In genomic region chr9:37400585-37400984, GRCm38 (mm10) we compare ENCODE assay signal across 11 mouse cellular contexts. TPM values are rescaled to one million over a fixed set of nuclear protein-coding genes. Genes with fewer than 3 reads are reported as not detected.
DNase-seq lines count a peak whose midpoint lies in the region; ATAC-seq and TF ChIP-seq lines count a peak whose summit lies in the region.
"Had no signal": no experiment of that assay in that cellular context is flagged by ENCODE, and none has a peak within 500 bp of the region (broad histone marks: within the 10 kb centered on the region; RNA-seq: fewer than 3 reads in every experiment).

No protein-coding gene starts in this region.

- H3K9ac ChIP-seq in liver, postnatal 0 days (replicated peaks) = no peak overlapping the region

- 78% methylated on average over 2 of the region's 2 CpGs for WGBS in liver, postnatal 0 days (ENCODE audit: insufficient replicate concordance)
- WGBS in forebrain, embryonic 10.5 days = 82% methylated on average over 2 of the region's 2 CpGs

- no peak overlapping the region for H3K4me2 ChIP-seq in liver, postnatal 0 days (ENCODE audit: low read depth, low read length)

- peak; percentile 57 for DNase-seq in adrenal gland, adult 2 months
- DNase-seq in adrenal gland, adult 18-20 months (ENCODE audit: low spot score in 2 of 2) = no peak
- peak; percentile 16 for DNase-seq in retina, postnatal 1 day
- DNase-seq in retina, embryonic 14.5 days (ENCODE audit: low spot score) = no peak
- no peak for DNase-seq in liver, postnatal 0 days
- DNase-seq in frontal cortex, postnatal 14 days (ENCODE audit: low spot score in 2 of 2) = no peak
- DNase-seq in forebrain, embryonic 10.5 days (ENCODE audit: extremely low spot score, low spot score) = no peak

- TF ChIP-seq EP300 in liver, postnatal 0 days (IDR thresholded peaks at IDR 0.05; ENCODE audit: low read depth) = no peak

- no peaks in the 10 kb centered on the region for H3K9me3 ChIP-seq in liver, postnatal 0 days (ENCODE audit: low read length)
- no peaks in the 10 kb centered on the region for H3K9me3 ChIP-seq in forebrain, embryonic 10.5 days

- no peak overlapping the region for H3K27ac ChIP-seq in liver, postnatal 0 days (ENCODE audit: low read depth)
- H3K27ac ChIP-seq in forebrain, embryonic 10.5 days = no peak overlapping the region

- no peaks in the 10 kb centered on the region for H3K4me1 ChIP-seq in liver, postnatal 0 days (ENCODE audit: insufficient read depth)
- H3K4me1 ChIP-seq in forebrain, embryonic 10.5 days = peaks cover 9% of the 10 kb centered on the region; the same call in 1 of the 2 replicates

- no peak overlapping the region for H3K4me3 ChIP-seq in liver, postnatal 0 days (ENCODE audit: low read depth, low read length)
- H3K4me3 ChIP-seq in forebrain, embryonic 10.5 days = no peak overlapping the region

- no peaks in the 10 kb centered on the region for H3K27me3 ChIP-seq in liver, postnatal 0 days (ENCODE audit: insufficient read depth, low read length)
- H3K27me3 ChIP-seq in forebrain, embryonic 10.5 days (ENCODE audit: poor library complexity, severe bottlenecking) = peaks cover 11% of the 10 kb centered on the region

- ATAC-seq in liver, postnatal 0 days = peak; percentile 64
- ATAC-seq in frontal cortex, adult (ENCODE audit: low TSS enrichment) = no peak
- ATAC-seq: inflammation-experienced regulatory T-cells, adult 6 months had no signal

- H3K36me3 ChIP-seq in liver, postnatal 0 days (replicated peaks; ENCODE audit: insufficient read depth, low read length) = no peaks in the 10 kb centered on the region
- H3K36me3 ChIP-seq in forebrain, embryonic 10.5 days (replicated peaks) = no peaks in the 10 kb centered on the region

- no peak for TF ChIP-seq CTCF in liver, postnatal 0 days (IDR thresholded peaks at IDR 0.05; ENCODE audit: low read depth)

RNA-seq across cellular contexts. Expression of gene Robo4, which starts 1.1 kb away (rescaled TPM):
- total RNA-seq in adrenal gland, adult 2 months (2021) = 10 to 100 TPM; 17.3 to 27.0 TPM
- 47.5 and 54.0 TPM in 2 replicates for polyA plus RNA-seq in adrenal gland, adult 2 months (2012; rRNA removed)
- total RNA-seq in adrenal gland, adult 18-20 months (2021) = 10 to 100 TPM; 18.3 to 18.5 TPM
- polyA plus RNA-seq in liver, postnatal 0 days (2015; fragmentation: Nextera tagmentation; extraction: Ambion mirVana) = 2.5 and 3.5 TPM in 2 replicates
- 4.8 and 6.8 TPM in 2 replicates for polyA plus RNA-seq in forebrain, embryonic 10.5 days (2016; fragmentation: Nextera tagmentation; extraction: Ambion mirVana)
- total RNA-seq: MEL had no signal
- polyA plus RNA-seq: inflammation-experienced regulatory T-cells, adult 6 months had no signal

RNA-seq across cellular contexts. Expression of gene Robo3, which starts 32.5 kb away (rescaled TPM):
- under 1 TPM; 0.62 to 0.75 TPM for total RNA-seq in adrenal gland, adult 2 months (2021)
- 2.9 and 5.9 TPM in 2 replicates for polyA plus RNA-seq in adrenal gland, adult 2 months (2012; rRNA removed)
- 1 to 10 TPM in 1 of 2 experiments, under 1 TPM in 1; 0.64 to 1.7 TPM for total RNA-seq in adrenal gland, adult 18-20 months (2021)
- polyA plus RNA-seq in liver, postnatal 0 days (2015; fragmentation: Nextera tagmentation; extraction: Ambion mirVana) = 0.05 and 0.06 TPM in 2 replicates
- 3.9 and 5.5 TPM in 2 replicates for polyA plus RNA-seq in forebrain, embryonic 10.5 days (2016; fragmentation: Nextera tagmentation; extraction: Ambion mirVana)
- total RNA-seq: MEL had no signal
- polyA plus RNA-seq: inflammation-experienced regulatory T-cells, adult 6 months had no signal

RNA-seq across cellular contexts. Expression of gene Hepacam, which starts 33.4 kb away (rescaled TPM):
- under 1 TPM in 1 of 2 experiments, not detected in 1; 0.23 TPM for total RNA-seq in adrenal gland, adult 2 months (2021)
- 0.26 and 0.40 TPM in 2 replicates for polyA plus RNA-seq in adrenal gland, adult 2 months (2012; rRNA removed)
- total RNA-seq in adrenal gland, adult 18-20 months (2021) = under 1 TPM in 1 of 2 experiments, not detected in 1; 0.36 TPM
- not detected in 2 replicates for polyA plus RNA-seq in liver, postnatal 0 days (2015; fragmentation: Nextera tagmentation; extraction: Ambion mirVana)
- polyA plus RNA-seq in forebrain, embryonic 10.5 days (2016; fragmentation: Nextera tagmentation; extraction: Ambion mirVana) = 0.07 TPM in 1 of 2 replicates, not detected in the other
- polyA plus RNA-seq: embryonic facial prominence, embryonic 11.5 days; inflammation-experienced regulatory T-cells, adult 6 months had no signal

RNA-seq across cellular contexts. Expression of gene Ccdc15, which starts 52.4 kb away (rescaled TPM):
- total RNA-seq in adrenal gland, adult 2 months (2021) = 1 to 10 TPM; 2.0 to 2.3 TPM
- polyA plus RNA-seq in adrenal gland, adult 2 months (2012; rRNA removed) = 3.0 and 3.2 TPM in 2 replicates
- 1 to 10 TPM; 1.9 to 2.0 TPM for total RNA-seq in adrenal gland, adult 18-20 months (2021)
- polyA plus RNA-seq in liver, postnatal 0 days (2015; fragmentation: Nextera tagmentation; extraction: Ambion mirVana) = 2.6 and 2.7 TPM in 2 replicates
- polyA plus RNA-seq in forebrain, embryonic 10.5 days (2016; fragmentation: Nextera tagmentation; extraction: Ambion mirVana) = 12.6 and 13.4 TPM in 2 replicates

Comparison
In these comparisons a context has a peak if more than half of its experiments do, and no peak if none do; other contexts are left out.
1. DNase-seq: peak in adrenal gland, adult 2 months (single experiment) and retina, postnatal 1 day (single experiment); none in adrenal gland, adult 18-20 months (0 of 2), retina, embryonic 14.5 days (single experiment), liver, postnatal 0 days (single experiment), frontal cortex, postnatal 14 days (0 of 2) and forebrain, embryonic 10.5 days (single experiment).